Mouse (Mus musculus) thymus, postnatal 0 days (tissue): Measurements from ENCODE around the gene Akap6. TPM values are rescaled to one million over a fixed set of nuclear protein-coding genes. Genes with fewer than 3 reads are reported as not detected.
"Not testable (repeated sequence)": the region's sequence is repeated elsewhere in the genome, so short reads cannot be mapped to it uniquely, and the experiment has no call there.

Experiments used
- DNase-seq: peaks from one replicate; pipeline ENCODE4 v3.0.0-alpha.2; 2015; ENCODE audit warnings: low spot score
- polyA plus RNA-seq: library from polyadenylated mRNA; unstranded; fragments of >200 nt; fragmentation: Nextera tagmentation; extraction: Ambion mirVana; gene quantifications from 2 replicates; pipeline ENCODE4 v1.2.1, GENCODE M21; 2015

The Akap6 gene
- polyA plus RNA-seq, 1 experiment from 2014 or later = 0.53 TPM

DNA sequence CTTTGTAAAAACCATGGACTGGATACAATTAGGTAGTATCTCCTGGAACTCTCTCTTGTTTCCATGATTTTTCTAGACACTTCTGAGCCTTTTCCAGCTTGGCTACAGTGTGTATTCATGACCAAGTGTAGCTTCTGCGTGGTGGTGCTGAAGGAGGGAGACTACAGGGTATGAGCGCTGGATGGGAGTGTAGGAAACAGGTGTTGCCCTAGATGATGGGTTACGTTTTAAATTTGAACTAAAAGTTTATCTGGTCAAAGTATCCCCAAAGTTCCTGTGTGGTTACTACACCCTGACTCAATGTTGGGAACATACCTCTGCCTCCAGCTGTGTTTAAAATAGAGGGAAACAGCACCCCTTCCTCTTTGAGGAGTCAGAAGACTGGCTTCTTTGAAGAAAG is 12.2 kb downstream of the Akap6 start:
- no peak for DNase-seq

DNA sequence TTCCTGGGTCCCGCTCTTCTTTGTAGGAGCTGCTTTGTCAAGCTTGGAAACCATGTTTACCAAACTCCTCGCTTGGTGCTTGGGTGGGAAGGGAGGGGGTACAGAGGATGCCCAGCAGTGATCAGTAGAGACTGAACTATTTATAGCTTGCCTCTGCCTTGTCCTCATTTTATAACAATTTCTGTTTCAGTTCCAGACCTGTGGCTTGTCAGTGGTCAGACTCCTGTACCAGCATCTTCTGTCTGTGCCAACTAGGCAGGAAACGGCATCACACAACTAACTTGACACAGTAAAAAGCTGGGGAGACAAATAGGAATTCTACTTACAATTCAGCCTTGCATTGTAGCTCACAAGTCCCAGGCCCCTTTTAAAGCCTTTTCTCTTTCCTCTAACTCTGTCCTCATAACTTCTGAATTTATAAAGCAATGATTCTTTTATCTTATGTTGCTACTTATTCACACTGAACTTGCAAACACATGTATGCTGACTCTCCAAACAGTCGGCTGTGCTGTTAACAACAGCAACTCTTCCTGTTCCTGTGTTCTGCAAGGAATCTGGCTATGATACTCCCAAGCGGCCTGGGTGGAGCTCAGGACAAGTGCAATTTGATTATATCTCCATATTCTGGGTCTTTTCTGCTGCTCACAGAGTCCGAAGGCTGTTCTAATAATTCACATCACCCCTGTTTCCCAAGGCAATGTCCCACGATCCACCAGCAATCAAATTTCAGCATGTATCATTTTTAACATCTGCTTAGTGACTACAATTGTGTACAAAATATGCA is 12.9 kb downstream of the Akap6 start:
- no peak for DNase-seq

- peak; percentile 59 for DNase-seq
These were observed 19.2 kb downstream of the Akap6 start for GRCm38 (mm10) chr12:52718392-52718791.

- no peak for DNase-seq
These were observed 20.0 kb downstream of the Akap6 start for GRCm38 (mm10) chr12:52719232-52719631.

- no peak for DNase-seq
These were observed 20.5 kb downstream of the Akap6 start for GRCm38 (mm10) chr12:52719681-52720080.

DNA sequence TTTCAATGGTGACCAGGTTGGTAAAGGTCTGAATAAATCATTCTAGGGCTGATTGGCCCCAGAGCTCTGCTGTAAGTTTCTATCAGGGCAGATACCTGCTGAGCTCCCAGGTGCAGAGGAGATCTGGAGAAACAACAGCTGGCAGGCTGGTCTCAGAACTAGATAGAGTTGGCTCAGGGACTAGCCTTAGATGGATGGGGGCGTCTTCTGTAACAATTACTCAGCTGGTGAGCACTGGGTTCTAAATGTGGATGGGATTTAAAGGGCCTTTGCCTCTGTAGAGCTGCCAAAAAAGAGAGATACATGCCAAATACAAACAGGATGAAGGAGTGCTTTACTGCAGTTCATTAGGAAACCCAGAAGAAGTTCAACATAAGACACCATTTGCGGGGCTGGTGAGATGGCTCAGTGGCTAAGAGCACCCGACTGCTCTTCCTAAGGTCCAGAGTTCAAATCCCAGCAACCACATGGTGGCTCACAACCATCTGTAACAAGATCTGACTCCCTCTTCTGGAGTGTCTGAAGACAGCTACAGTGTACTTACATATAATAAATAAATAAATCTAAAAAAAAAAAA is 24.9 kb downstream of the Akap6 start:
- DNase-seq = not testable (repeated sequence)

DNA sequence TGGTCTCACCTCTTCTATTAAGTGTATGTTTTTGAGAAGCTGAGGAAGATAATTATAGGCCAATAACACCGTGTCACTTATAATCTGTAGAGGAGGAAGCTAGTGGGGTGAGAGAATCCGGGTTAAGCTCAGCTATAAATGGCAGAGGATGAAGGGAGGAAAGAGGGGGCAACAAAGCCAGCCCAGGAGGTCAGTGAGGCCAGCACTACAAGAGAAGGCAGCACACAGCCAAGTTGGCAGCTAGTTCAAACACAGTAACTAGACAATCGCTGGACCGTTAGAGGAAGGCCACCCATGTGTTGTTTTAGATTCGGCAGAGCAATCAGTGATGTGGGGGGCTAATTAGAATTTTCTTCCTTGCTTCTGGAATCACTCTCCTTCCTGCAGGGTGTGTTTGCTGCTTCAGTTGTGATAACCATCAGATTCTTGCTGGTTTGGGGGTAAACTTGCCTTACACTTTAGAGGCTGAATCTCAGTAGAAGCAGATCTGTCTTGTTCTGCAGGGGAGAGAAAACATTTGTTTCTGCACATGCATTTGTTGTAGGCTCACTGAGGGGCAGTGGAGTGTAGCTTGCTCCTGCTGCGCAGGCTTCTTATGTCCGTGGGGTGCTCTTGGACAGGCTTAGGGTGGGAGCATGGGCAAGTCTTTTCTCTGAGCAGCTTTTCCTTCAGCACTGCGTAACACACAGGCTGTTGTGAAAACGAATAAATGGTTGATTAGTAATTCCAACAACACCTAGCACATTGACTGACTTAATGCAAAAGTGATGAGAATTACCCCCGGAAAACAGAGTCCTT is 27.4 kb downstream of the Akap6 start:
- no peak for DNase-seq

DNA sequence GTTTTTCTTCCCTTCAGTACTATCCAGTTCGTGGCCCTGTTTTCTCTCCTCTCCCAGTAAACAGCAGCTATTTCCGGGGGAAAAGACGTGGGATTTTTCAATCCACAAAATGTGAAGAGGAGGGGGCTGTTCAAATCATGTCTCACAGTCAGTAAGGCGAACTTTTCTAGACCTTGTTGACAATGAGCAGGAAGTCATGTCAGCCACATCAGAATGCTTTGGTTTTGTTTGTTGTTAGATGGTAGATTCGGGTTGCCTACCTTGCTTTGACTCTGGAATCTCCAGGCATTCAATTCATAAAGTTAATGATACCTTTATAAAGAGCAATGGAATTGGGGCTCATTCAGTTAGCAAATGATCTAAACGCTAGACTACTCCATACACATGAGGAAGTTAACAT is 30.2 kb downstream of the Akap6 start:
- DNase-seq = peak; percentile 53

- not testable (repeated sequence) for DNase-seq
These were observed 36.0 kb downstream of the Akap6 start for GRCm38 (mm10) chr12:52735161-52735560.

- DNase-seq = no peak
These were observed 38.0 kb downstream of the Akap6 start for GRCm38 (mm10) chr12:52737151-52737550.

DNA sequence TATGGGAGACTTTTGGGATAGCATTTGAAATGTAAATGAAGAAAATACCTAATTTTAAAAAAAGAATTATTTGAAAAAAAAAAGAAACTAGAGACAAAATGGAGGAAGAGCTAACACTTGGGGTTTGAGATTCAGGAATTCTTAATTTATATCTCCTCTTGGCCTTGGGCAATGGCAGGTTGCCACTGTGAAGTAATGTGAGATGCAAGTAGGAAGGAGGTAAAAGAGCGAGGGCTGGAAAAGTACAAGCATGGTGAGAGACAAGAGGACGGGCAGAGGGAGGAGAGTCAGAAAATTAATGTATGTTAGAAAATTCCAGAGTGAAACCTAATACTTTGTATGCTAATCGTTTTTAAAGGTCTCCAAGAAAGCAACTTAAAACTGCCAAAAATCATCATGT is 40.1 kb downstream of the Akap6 start:
- DNase-seq = no peak

- DNase-seq = no peak
These were observed 42.6 kb downstream of the Akap6 start for GRCm38 (mm10) chr12:52741801-52742200.

GRCm38 (mm10) chr12:52750006-52750405 is 50.8 kb downstream of the Akap6 start:
- DNase-seq = no peak

- no peak for DNase-seq
These were observed 56.5 kb downstream of the Akap6 start for GRCm38 (mm10) chr12:52755649-52756048.

GRCm38 (mm10) chr12:52757881-52758280 is 58.7 kb downstream of the Akap6 start:
- no peak for DNase-seq

GRCm38 (mm10) chr12:52764046-52764445 is 64.9 kb downstream of the Akap6 start:
- no peak for DNase-seq

GRCm38 (mm10) chr12:52764810-52765209 is 65.6 kb downstream of the Akap6 start:
- DNase-seq = no peak

DNA sequence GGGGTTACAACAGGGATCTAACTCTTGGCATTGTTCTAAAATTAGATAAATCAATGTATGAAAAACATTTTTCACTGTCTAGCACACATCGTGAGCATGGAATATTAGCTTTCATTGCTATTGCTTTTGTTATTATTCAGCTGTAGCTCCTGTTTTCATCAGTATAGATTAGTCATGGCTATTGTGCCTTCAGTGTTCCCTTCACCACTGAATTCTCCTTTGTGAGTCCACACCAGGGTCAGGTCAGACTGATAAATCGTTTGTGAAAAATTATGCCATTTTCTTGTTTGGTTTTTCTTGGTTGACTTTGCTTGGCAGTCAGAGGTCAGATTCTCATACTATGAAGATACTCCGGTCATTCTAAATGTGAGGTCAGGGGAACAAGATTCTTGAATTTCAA is 70.4 kb downstream of the Akap6 start:
- DNase-seq = no peak

GRCm38 (mm10) chr12:52771931-52772330 is 72.7 kb downstream of the Akap6 start:
- DNase-seq = no peak

DNA sequence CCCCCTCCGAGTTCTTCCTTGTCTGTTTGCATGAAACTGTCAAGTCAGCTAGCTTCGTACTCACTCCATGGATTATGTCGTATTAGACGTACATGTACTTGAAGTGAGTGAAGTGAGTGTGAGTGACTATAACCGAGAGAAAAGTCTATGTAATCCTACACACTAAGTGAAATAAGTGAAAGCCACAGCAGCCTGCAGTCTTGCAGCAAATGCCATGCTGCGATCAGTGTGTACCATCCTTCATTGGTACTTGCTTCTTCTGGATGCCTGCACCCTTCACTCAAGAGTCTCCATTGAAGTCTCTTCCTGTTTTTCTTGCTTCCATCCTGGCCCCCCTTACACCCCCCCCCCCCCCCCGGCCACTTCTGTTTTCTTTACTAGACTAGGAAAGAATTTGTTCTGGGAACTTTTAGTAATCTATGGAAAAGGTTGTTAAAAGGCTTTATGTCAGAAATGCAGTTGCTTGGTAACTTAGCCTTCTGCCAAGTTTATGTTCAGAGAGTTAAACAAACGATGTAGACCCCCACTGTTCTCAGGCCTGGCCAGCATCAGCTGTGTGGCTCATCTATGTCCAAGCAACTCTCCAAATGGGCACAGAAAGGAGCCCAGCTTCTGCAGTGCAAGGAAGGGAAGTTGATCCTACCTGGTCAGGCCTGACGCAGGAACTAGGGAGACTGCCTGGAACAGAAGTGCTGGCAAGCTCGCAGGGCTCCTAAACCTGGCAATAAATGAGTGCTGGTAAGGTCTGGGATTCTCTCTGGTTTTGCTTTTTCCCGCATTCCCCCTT is 73.5 kb downstream of the Akap6 start:
- no peak for DNase-seq

- DNase-seq = no peak
These were observed 74.7 kb downstream of the Akap6 start for GRCm38 (mm10) chr12:52773847-52774246.
